Mouse (Mus musculus): ENCODE measurements around the gene Gm5148.

GRCm38 (mm10) chr3:37766628-37767027 lies 42.3 kb upstream of the Gm5148 start:
- TF ChIP-seq POLR2A (IDR thresholded peaks at IDR 0.05; ENCODE audit: extremely low read depth, insufficient read depth, low read length) (no peak), CTCF (IDR thresholded peaks at IDR 0.05; ENCODE audit: extremely low read depth, insufficient read depth, low read length) (no peak)

Data from cortical plate, adult 2 months (tissue).